Mouse (Mus musculus) gastrocnemius, postnatal 4 days (tissue): ENCODE measurements at regions not wholly inside any gene's neighbourhood (a gene's known extent, or its start where the extent isn't known, plus 50 kb on each side); places are given as distances from the start of the nearest gene placed in this dataset.

ENCODE experiments used
- DNase-seq, 2 experiments: peaks; one replicate each; pipeline ENCODE4 v3.0.0; 2021 to 2022; ENCODE audit warnings: low spot score in 2 of 2, mixed read lengths in 2 of 2

- no peak for DNase-seq
These were observed 274.6 kb downstream of the Rnf152 start for GRCm38 (mm10) chr1:105081942-105082341.

DNA sequence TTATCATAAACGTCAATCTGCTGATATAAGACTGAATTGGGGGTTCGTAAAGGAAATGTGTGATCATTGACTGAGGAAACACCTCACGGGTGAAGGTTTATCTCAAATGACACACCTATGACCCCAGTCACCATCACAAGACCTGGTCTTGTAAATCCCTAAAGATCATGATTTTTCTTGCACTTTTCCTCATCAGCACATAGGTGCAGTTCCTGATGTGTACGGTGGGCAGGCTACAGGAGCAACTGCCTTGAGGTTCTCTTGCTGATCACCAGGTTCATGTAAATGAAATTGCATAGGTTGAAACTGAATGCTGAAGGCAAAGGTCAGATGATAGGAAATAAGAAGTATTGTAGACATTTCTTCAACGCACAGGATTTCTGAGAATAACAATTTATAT, 277.1 kb downstream of the Rnf152 start:
- no peak for DNase-seq

DNA sequence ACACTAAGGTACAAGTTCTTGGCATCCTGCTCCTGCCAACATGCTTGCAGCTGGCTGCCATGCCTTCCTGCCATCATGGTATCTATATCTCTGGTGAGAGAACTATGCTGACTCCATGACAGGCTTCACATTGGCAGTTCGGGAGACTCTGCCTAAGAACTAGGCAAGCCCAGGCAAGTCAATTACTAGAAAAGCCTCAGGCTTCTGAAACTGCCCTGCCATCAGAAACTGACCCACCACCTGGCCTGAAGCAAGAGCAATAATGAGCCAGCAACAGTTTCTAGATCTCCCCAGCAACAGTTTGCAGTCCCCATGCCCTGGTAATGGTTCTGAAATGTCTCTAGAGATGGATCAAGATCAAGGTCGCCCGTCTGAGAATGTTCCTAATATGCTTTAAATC, 280.8 kb downstream of the Rnf152 start:
- no peak for DNase-seq

GRCm38 (mm10) chr1:105074326-105074725, 282.2 kb downstream of the Rnf152 start:
- DNase-seq: no peak

- no peak for DNase-seq
These were observed 285.7 kb downstream of the Rnf152 start for GRCm38 (mm10) chr1:105070661-105071455.

- DNase-seq: no peak
These were observed 288.6 kb downstream of the Rnf152 start for GRCm38 (mm10) chr1:105067902-105068301.

GRCm38 (mm10) chr1:105067049-105067795, 289.3 kb downstream of the Rnf152 start:
- no peak for DNase-seq

DNA sequence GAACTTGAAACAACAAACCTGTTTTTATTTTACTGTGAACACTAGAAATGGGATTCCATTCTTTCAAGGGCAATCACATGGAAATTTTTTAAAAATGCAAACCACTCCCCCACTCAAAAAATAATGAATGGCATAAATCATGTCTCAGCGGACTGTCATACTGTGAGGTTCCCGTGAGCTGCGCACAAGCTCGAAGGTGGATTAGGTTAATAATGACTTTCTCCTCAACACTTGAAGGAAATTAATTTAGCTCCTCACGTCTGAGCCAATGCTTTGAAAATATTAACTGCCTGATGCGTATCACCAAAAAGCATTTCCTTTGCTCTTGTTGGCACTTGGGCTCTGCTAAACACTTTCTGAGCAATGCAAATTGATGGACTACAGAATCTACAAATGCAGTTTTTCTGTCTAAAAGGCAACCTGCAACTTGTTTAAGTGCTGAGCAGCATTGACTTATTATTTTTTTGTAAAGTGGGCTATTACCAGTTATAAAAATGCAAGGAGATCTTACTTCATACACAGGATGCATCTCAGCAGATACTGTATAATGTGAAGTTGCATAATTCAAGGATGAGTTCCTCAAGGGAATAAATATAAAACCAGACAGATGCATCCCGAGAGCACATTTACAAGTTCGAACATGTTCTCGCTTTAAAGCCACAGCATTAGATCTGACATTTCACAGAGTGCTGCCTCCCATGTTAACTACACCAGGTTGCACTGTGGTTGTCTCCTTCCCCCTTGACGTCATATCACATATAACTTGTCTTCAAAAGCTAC, 282.4 kb downstream of the Cdh20 start:
- DNase-seq: no peak
